Mouse (Mus musculus) liver (tissue): Measurements from ENCODE around the gene Fam184b.
A peak's percentile ranks its signal among the peaks of the same experiment; 100 is the strongest.

Experiments
- DNase-seq: peaks from one replicate; pipeline ENCODE4 v3.0.0-alpha.2; 2020; ENCODE audit warnings: mixed read lengths

The Fam184b gene

GRCm38 (mm10) chr5:45593276-45593675, 46.1 kb downstream of the Fam184b start:
- no peak for DNase-seq

GRCm38 (mm10) chr5:45590094-45590493, 49.3 kb downstream of the Fam184b start:
- DNase-seq, result no peak

GRCm38 (mm10) chr5:45584601-45585000, 54.8 kb downstream of the Fam184b start:
- DNase-seq, result no peak

- no peak for DNase-seq
Measured at GRCm38 (mm10) chr5:45580279-45580678, 59.1 kb downstream of the Fam184b start.

- no peak for DNase-seq
Measured at GRCm38 (mm10) chr5:45577376-45577775, 62.0 kb downstream of the Fam184b start.

GRCm38 (mm10) chr5:45576716-45577115, 62.7 kb downstream of the Fam184b start:
- no peak for DNase-seq

GRCm38 (mm10) chr5:45572816-45573215, 66.6 kb downstream of the Fam184b start:
- no peak for DNase-seq

GRCm38 (mm10) chr5:45565829-45566228, 73.6 kb downstream of the Fam184b start:
- DNase-seq, result no peak

GRCm38 (mm10) chr5:45564054-45564453, 75.4 kb downstream of the Fam184b start:
- DNase-seq, result no peak

- no peak for DNase-seq
Measured at GRCm38 (mm10) chr5:45549586-45549985, 89.8 kb downstream of the Fam184b start.

GRCm38 (mm10) chr5:45543374-45543773, 96.0 kb downstream of the Fam184b start:
- no peak for DNase-seq

- no peak for DNase-seq
Measured at GRCm38 (mm10) chr5:45539502-45539901, 99.9 kb downstream of the Fam184b start.

GRCm38 (mm10) chr5:45535177-45535576, 104.2 kb downstream of the Fam184b start:
- no peak for DNase-seq

- peak; percentile 62 for DNase-seq
Measured at GRCm38 (mm10) chr5:45534319-45535098, 104.9 kb downstream of the Fam184b start.

GRCm38 (mm10) chr5:45529696-45530095, 109.7 kb downstream of the Fam184b start:
- DNase-seq, result peak; percentile 32

GRCm38 (mm10) chr5:45526338-45526737, 113.1 kb downstream of the Fam184b start:
- no peak for DNase-seq

GRCm38 (mm10) chr5:45525101-45525500, 114.3 kb downstream of the Fam184b start:
- DNase-seq, result no peak

GRCm38 (mm10) chr5:45521601-45522000, 117.8 kb downstream of the Fam184b start:
- no peak for DNase-seq

GRCm38 (mm10) chr5:45520809-45521110, 118.7 kb downstream of the Fam184b start:
- DNase-seq, result no peak

GRCm38 (mm10) chr5:45519960-45520808, 119.2 kb downstream of the Fam184b start, which contains the start of gene Med28:
Med28 (plus strand) TSS chr5:45520229.
- peak; percentile 94 for DNase-seq

- no peak for DNase-seq
Measured at GRCm38 (mm10) chr5:45515151-45515743, 124.2 kb downstream of the Fam184b start.

- no peak for DNase-seq
Measured at GRCm38 (mm10) chr5:45514599-45514998, 124.8 kb downstream of the Fam184b start.

- no peak for DNase-seq
Measured at GRCm38 (mm10) chr5:45513511-45513910, 125.9 kb downstream of the Fam184b start.

GRCm38 (mm10) chr5:45512908-45513307, 126.5 kb downstream of the Fam184b start:
- no peak for DNase-seq
